Mouse (Mus musculus): ENCODE measurements around the gene Slc30a1.

- TF ChIP-seq POLR2A (IDR thresholded peaks at IDR 0.05; ENCODE audit: borderline replicate concordance, extremely low read depth, insufficient read depth, insufficient read length, poor library complexity, severe bottlenecking) (no peak), CTCF (IDR thresholded peaks at IDR 0.05; ENCODE audit: borderline replicate concordance, extremely low read depth, insufficient read depth, insufficient read length) (no peak)
These were observed 12.2 kb upstream of the Slc30a1 start for GRCm38 (mm10) chr1:191894386-191894785.

Data from brain, embryonic 14.5 days (tissue).